Mouse (Mus musculus) right cerebral cortex, postnatal 36 days (tissue): ENCODE measurements at regions not wholly inside any gene's neighbourhood (a gene's known extent, or its start where the extent isn't known, plus 50 kb on each side); places are given as distances from the start of the nearest gene placed in this dataset.

Experiments used
- DNase-seq, 2 experiments: peaks; one replicate each; pipeline ENCODE4 v3.0.0; 2022; ENCODE audit warnings: low spot score in 2 of 2, mixed read lengths in 1 of 2

GRCm38 (mm10) chr5:52309317-52310060 is 54.1 kb upstream of the Sod3 start:
- DNase-seq: peak; percentile 7

GRCm38 (mm10) chr5:52296303-52296702 is 67.3 kb upstream of the Sod3 start:
- no peak for DNase-seq

- no peak for DNase-seq
These were observed 69.1 kb upstream of the Sod3 start for GRCm38 (mm10) chr5:52294466-52294865.

- no peak for DNase-seq
These were observed 75.3 kb upstream of the Sod3 start for GRCm38 (mm10) chr5:52288319-52288718.

- peak in 1 of 2 experiments; percentile 6 for DNase-seq
These were observed 82.7 kb upstream of the Sod3 start for GRCm38 (mm10) chr5:52280871-52281270.

- no peak for DNase-seq
These were observed 85.5 kb upstream of the Sod3 start for GRCm38 (mm10) chr5:52278111-52278510.

- DNase-seq: peak; percentile 54 to 55
These were observed 72.9 kb upstream of the Dhx15 start for GRCm38 (mm10) chr5:52263214-52263613.

- no peak for DNase-seq
These were observed 67.8 kb upstream of the Dhx15 start for GRCm38 (mm10) chr5:52258075-52258474.

- no peak for DNase-seq
These were observed 64.3 kb upstream of the Dhx15 start for GRCm38 (mm10) chr5:52254602-52255071.

- DNase-seq: no peak
These were observed 59.5 kb upstream of the Dhx15 start for GRCm38 (mm10) chr5:52249804-52250203.

- no peak for DNase-seq
These were observed 53.6 kb upstream of the Dhx15 start for GRCm38 (mm10) chr5:52243931-52244330.

- no peak for DNase-seq
These were observed 52.1 kb upstream of the Dhx15 start for GRCm38 (mm10) chr5:52242414-52242813.

GRCm38 (mm10) chr5:52240540-52240939 is 50.2 kb upstream of the Dhx15 start:
- no peak for DNase-seq
